Mouse (Mus musculus): ENCODE measurements around the gene Ephb2.

GRCm38 (mm10) chr4:136878601-136879000 is 42.8 kb upstream of the Ephb2 start:
- no peak for TF ChIP-seq POLR2A (IDR thresholded peaks at IDR 0.05; ENCODE audit: low read depth, low read length)
- TF ChIP-seq CTCF (IDR thresholded peaks at IDR 0.05; ENCODE audit: extremely low read depth, insufficient read depth, insufficient read length, insufficient replicate concordance), result no peak

Data from spleen, adult 2 months (tissue).